Mouse (Mus musculus) gastrocnemius, postnatal 14 days (tissue): Measurements from ENCODE around the gene Helz. TPM values are rescaled to one million over a fixed set of nuclear protein-coding genes. Genes with fewer than 3 reads are reported as not detected.
"Not testable (repeated sequence)": the region's sequence is repeated elsewhere in the genome, so short reads cannot be mapped to it uniquely, and the experiment has no call there.

Source experiments
- DNase-seq: peaks from one replicate; pipeline ENCODE4 v3.0.0; 2021; ENCODE audit warnings: mixed read lengths
- intact Hi-C: fragments of 180-260 bp; cut with DNase I; formaldehyde crosslinking; loops from one replicate; pipeline ENCODE4 v1.15.1; 2025; ENCODE audit warnings: low total_unique reads
- long read RNA-seq, 2 experiments: library from polyadenylated mRNA; stranded (forward); transcript quantifications; one replicate each; pipeline ENCODE4 v2.0.0; 2021
- total RNA-seq, 2 experiments: library from RNA; stranded (reverse); gene quantifications; 2 replicates each; pipeline ENCODE4 v1.2.3; 2021

Helz gene
- 10 to 100 TPM; 14.0 to 17.3 TPM for total RNA-seq
- long read RNA-seq, experiment 1, partial matches to known transcripts, result 1 of 3 reads
- long read RNA-seq, experiment 1, other reads (novel, unspliced or antisense), result 2 of 3 reads
- long read RNA-seq, experiment 2, partial matches to known transcripts, result 3 of 7 reads
- long read RNA-seq, experiment 2, other reads (novel, unspliced or antisense), result 4 of 7 reads

DNA sequence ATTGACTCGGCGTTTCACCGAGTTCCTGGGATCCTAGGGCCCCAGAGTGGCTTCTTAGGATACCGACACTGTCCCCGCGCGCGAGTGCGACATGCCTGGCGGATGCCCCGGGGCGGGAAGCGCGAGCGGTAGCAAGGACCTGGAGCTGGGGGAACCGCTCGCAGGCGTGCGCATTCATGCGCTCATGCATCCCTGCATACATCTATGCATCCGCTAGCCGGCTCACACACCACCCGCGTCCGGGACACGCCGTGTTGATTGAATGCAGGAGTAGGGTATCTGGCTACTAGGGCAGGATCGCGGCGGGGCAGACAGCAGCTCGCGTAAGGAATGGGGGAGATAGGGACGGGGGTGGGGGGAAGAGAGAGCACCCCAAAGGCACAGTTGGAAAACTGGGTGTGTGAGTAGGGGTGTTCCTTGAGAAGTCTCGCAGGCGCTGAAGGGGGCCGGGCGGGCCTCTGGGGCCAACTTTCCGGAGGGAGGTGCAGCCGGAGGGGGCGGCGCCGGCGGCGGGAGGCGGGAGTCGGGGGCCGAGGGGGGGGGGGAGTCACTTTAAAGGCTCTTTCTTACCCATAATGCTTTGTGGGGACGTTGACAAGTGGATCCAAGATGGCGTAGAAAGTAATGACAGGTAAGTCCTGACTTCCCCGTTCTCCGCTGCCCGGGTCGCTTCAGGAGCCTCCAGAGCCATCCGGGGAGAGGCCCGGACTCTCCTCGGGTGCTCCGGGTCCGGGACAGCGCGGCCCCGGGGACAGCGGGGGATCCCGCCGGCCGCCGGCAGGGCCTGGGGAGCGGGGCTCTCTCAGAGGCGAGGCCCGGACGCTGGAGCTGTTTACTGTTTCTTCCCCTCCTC, at the start of gene Helz:
Gene Helz (plus strand): TSS at position 580 of the 853 bp plus-strand sequence.
- DNase-seq, result peak; percentile 73
- intact Hi-C loops, result no loop called here

GRCm38 (mm10) chr11:107502801-107503200, 44.9 kb upstream of the Helz start:
- no peak for DNase-seq
- intact Hi-C loops, result no loop called here

GRCm38 (mm10) chr11:107504364-107504763, 43.4 kb upstream of the Helz start:
- DNase-seq, intact Hi-C loops: not testable (repeated sequence)

- intact Hi-C loops, result no loop called here
- no peak for DNase-seq
Observed at GRCm38 (mm10) chr11:107506260-107506659, 41.5 kb upstream of the Helz start.

GRCm38 (mm10) chr11:107509631-107510338, 37.9 kb upstream of the Helz start:
- DNase-seq, result no peak
- intact Hi-C loops, result no loop called here

- peak; percentile 26 for DNase-seq
- intact Hi-C loops, result no loop called here
Observed at GRCm38 (mm10) chr11:107510362-107511269, 37.1 kb upstream of the Helz start.

- intact Hi-C loops, result not testable (repeated sequence)
- DNase-seq, result peak; percentile 42
Observed at GRCm38 (mm10) chr11:107511954-107512353, 35.8 kb upstream of the Helz start.

GRCm38 (mm10) chr11:107513047-107513446, 34.7 kb upstream of the Helz start:
- intact Hi-C loops, result no loop called here
- no peak for DNase-seq

DNA sequence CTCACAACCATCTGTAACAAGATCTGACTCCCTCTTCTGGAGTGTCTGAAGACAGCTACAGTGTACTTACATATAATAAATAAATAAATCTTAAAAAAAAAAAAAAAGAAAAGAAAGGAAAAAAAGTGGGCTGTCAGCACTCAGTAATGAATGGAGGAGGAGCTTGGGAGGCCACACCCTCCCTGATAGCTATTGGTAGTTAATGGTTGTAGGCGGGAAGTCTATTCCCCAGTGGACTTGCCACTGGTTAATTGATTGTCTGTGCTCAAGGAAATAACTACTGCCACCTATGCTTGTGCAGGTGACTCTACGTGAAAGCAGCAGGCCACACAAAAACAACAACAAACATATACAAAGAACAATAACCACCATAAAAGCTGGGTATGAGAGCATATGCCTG, 31.3 kb upstream of the Helz start:
- intact Hi-C loops, result no loop called here
- DNase-seq, result no peak

DNA sequence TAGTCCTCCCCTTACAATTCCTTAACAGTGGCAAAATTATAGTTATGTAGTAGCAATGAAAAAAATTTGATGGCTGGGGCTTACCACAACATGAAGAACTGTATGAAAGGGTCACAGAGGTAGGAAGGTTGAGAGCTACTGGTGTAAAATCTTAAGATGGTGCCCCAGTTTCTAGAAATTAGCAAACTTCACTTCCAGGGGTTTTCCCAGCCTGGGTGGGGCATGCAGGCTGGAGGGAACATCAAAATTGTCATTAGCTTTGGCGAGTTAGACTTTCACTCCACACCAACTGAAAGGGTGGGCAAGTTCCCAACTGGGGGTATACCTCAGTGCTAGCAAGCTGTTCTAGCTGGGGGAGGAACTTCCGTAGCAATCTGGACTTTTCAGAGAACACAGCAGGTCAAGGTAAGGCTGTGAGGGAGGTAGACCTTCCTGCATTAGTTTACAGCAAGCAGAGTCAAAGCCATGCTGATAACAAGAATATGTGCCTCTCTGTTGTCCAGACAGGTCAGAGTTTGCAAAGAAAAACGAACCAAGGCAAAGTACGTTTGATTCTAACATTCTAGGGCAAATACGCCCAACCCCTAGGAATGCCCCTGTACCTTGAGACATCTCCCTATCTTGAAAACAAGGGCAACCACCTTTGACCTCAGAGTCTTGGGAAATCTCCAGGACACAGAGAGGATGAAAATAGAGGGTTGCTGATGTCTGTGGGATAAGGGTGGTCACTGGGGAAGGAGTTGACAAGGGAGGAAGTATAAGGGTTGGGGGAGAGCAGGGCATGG, 28.9 kb upstream of the Helz start:
- intact Hi-C loops, result no loop called here
- no peak for DNase-seq

GRCm38 (mm10) chr11:107521153-107521552, 26.6 kb upstream of the Helz start:
- intact Hi-C loops, result no loop called here
- DNase-seq, result no peak

DNA sequence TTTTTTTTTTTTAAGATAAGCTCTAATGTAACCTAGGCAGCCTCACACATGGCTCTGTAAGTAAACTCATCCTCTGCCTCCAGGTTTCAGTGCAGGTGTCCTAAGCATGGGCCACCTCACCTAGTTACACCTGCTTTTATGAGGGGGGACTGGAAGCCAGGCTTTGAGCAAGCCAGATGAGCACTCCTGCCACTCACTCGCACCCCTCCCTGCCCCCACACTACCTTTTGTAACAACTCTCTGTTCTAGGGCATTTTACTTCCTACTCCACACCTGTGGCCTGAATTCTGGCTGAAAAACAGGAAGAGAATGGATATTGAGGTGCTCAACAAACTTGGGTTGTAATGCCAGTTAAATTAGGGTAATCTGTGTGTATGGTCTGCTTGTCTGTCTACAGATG, 22.8 kb upstream of the Helz start:
- intact Hi-C loops, result no loop called here
- DNase-seq, result no peak

GRCm38 (mm10) chr11:107527632-107528031, 20.1 kb upstream of the Helz start:
- intact Hi-C loops, result no loop called here
- DNase-seq, result no peak

DNA sequence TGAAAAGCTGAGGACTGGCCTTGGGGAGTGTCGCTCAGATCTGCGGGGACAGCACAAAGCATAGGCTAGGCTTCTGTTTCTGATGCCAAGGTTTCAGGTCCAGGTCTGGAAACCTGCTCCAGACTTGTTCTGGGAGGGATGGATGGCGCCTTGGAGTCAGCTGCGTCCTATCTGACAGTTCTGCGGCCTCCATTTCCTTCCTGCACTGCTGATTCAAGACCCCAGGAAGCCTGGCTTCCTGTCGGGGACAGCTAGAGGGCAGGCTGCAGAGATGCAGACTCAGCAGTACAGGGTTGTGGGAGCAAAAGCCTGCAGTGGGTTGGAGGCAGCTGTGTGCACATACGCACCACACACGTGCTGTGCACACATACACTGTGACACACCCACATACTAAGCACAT, 18.4 kb upstream of the Helz start:
- intact Hi-C loops, result no loop called here
- DNase-seq, result peak; percentile 14

DNA sequence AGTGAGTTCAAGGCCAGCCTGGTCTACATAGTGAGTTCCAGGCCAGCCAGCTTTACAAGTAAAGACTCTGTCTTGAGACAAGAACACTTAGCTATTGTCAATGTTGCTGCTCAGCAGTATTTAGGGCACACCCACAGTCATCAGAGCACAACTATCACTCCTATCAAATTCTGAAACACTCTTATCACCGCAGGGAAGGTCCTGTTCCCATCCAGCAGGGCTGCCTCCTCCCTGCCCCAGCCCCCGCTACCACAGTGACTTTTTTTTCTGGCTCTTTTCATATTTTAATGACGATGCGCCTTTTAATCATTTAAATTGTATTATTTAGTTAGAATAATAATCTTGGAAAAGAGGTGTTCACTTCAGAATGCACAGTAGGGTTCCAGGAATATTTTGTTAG, 16.3 kb upstream of the Helz start:
- intact Hi-C loops, result no loop called here
- no peak for DNase-seq

GRCm38 (mm10) chr11:107532271-107532670, 15.5 kb upstream of the Helz start:
- intact Hi-C loops, result no loop called here
- no peak for DNase-seq

- DNase-seq, result no peak
- intact Hi-C loops, result no loop called here
Observed at GRCm38 (mm10) chr11:107538994-107539393, 8.7 kb upstream of the Helz start.

- DNase-seq, result no peak
- intact Hi-C loops, result no loop called here
Observed at GRCm38 (mm10) chr11:107540339-107540738, 7.4 kb upstream of the Helz start.
